Mouse (Mus musculus) megakaryocyte, adult 5-6 weeks (primary cell): ENCODE measurements at regions not wholly inside any gene's neighbourhood (a gene's known extent, or its start where the extent isn't known, plus 50 kb on each side); places are given as distances from the start of the nearest gene placed in this dataset.
"Not testable (repeated sequence)": the region's sequence is repeated elsewhere in the genome, so short reads cannot be mapped to it uniquely, and the experiment has no call there.

Source experiments
- ATAC-seq: 2 replicates; pipeline ENCODE4 v1.8.0; 2016; ENCODE audit warnings: mild to moderate bottlenecking, inconsistent platforms; ENCODE audit not compliant: poor library complexity, severe bottlenecking

- no peak for ATAC-seq
These were observed 397.7 kb downstream of the Isl1 start for GRCm38 (mm10) chr13:115911524-115912459.

GRCm38 (mm10) chr13:115910866-115911449 is 398.5 kb downstream of the Isl1 start:
- ATAC-seq, result no peak

- ATAC-seq, result no peak
These were observed 428.9 kb downstream of the Isl1 start for GRCm38 (mm10) chr13:115880616-115881015.

GRCm38 (mm10) chr13:115860480-115860879 is 449.0 kb downstream of the Isl1 start:
- ATAC-seq, result no peak

- no peak for ATAC-seq
These were observed 452.9 kb downstream of the Isl1 start for GRCm38 (mm10) chr13:115856632-115857031.

- no peak for ATAC-seq
These were observed 456.7 kb downstream of the Isl1 start for GRCm38 (mm10) chr13:115852689-115853356.

- ATAC-seq, result no peak
These were observed 466.4 kb downstream of the Isl1 start for GRCm38 (mm10) chr13:115843121-115843520.

- no peak for ATAC-seq
These were observed 473.2 kb downstream of the Isl1 start for GRCm38 (mm10) chr13:115836203-115836768.

GRCm38 (mm10) chr13:115825191-115825590 is 484.3 kb downstream of the Isl1 start:
- ATAC-seq, result no peak

GRCm38 (mm10) chr13:115822527-115822926 is 487.0 kb downstream of the Isl1 start:
- no peak for ATAC-seq

- ATAC-seq, result no peak
These were observed 495.3 kb downstream of the Isl1 start for GRCm38 (mm10) chr13:115814211-115814610.

- ATAC-seq, result no peak
These were observed 510.2 kb downstream of the Isl1 start for GRCm38 (mm10) chr13:115799294-115799693.

- no peak for ATAC-seq
These were observed 558.2 kb downstream of the Isl1 start for GRCm38 (mm10) chr13:115751271-115751670.

- not testable (repeated sequence) for ATAC-seq
These were observed 567.4 kb downstream of the Isl1 start for GRCm38 (mm10) chr13:115742080-115742479.

GRCm38 (mm10) chr13:115727986-115728385 is 581.5 kb downstream of the Isl1 start:
- ATAC-seq, result no peak

GRCm38 (mm10) chr13:115725356-115725952 is 584.0 kb downstream of the Isl1 start:
- ATAC-seq, result no peak

- ATAC-seq, result no peak
These were observed 590.2 kb downstream of the Isl1 start for GRCm38 (mm10) chr13:115719276-115719675.

- no peak for ATAC-seq
These were observed 590.6 kb downstream of the Isl1 start for GRCm38 (mm10) chr13:115718859-115719258.

GRCm38 (mm10) chr13:115696197-115696596 is 594.4 kb upstream of the Itga1 start:
- no peak for ATAC-seq

GRCm38 (mm10) chr13:115687426-115687825 is 585.7 kb upstream of the Itga1 start:
- ATAC-seq, result no peak

- ATAC-seq, result no peak
These were observed 577.8 kb upstream of the Itga1 start for GRCm38 (mm10) chr13:115679591-115679990.
